Mouse (Mus musculus): ENCODE data around the gene Pik3cd.

GRCm38 (mm10) chr4:149710510-149710909 lies 8.1 kb upstream of the Pik3cd start:
- TF ChIP-seq MAZ (IDR thresholded peaks at IDR 0.05; ENCODE audit: low read depth, low read length) (0 out of 2 replicates have a peak, but pooled peaks have one; percentile 48), JUND (conservative IDR thresholded peaks at IDR 0.05; ENCODE audit: low read depth, low read length) (no peak), EP300 (IDR thresholded peaks at IDR 0.05; ENCODE audit: low read length) (no peak), NELFE (IDR thresholded peaks at IDR 0.05; ENCODE audit: low read depth, low read length) (no peak), NRF1 (IDR thresholded peaks at IDR 0.05; ENCODE audit: low read depth, low read length) (peak; percentile 17; the same call in 1 of the 2 replicates), USF2 (conservative IDR thresholded peaks at IDR 0.05; ENCODE audit: low read depth, low read length) (no peak), POLR2A (IDR thresholded peaks at IDR 0.05; ENCODE audit: low read depth, low read length) (peak; percentile 40), CTCF (conservative IDR thresholded peaks at IDR 0.05 in 1 of 2, IDR thresholded peaks at IDR 0.05 in 1 of 2; ENCODE audit: low read depth in 2 of 2, low read length in 2 of 2) (peak in 1 of 2 experiments; percentile 96; a peak in 3 of 4 replicates), SMC3 (IDR thresholded peaks at IDR 0.05; ENCODE audit: low read depth, low read length) (peak; percentile 96), ELF1 (IDR thresholded peaks at IDR 0.05; ENCODE audit: low read depth, low read length) (peak; percentile 79)
